Mouse (Mus musculus): ENCODE data around the gene Cald1.

DNA sequence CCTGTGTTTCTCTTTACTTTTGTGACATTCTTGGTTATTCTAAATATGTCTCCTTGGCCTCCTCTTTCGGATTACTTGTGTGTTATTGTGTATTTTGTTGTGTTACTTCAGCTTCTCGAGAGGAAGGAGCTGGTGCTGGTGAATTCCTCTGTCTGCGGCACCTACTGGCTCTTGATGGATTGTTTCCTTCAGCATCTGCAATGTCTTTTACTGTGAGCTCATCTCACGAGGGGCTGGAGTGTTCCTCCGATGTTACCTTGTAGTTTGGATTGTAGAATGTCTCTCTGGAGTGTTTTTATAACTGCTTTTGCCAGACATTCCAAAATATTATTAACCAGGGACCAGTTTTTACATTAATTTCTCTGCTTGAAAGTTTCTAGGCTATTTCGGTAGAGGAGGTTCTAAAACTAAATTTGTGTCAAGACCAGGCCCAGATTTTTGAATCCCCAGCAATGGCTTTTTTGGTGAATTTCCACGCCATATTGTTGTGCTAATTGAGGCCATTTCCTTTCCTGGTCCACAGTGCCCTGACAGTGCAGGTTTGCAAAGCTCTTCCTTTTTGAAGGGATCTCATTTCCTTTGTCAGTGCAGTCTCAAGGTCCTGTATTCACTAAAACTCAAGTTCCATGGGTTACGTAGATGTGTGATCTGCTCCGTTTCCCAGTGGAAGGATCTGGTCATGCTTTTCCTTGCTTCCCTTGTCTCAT lies 43.9 kb upstream of the Cald1 start:
- no peak for TF ChIP-seq CTCF (IDR thresholded peaks at IDR 0.05; ENCODE audit: extremely low read depth, insufficient read depth, insufficient read length, insufficient replicate concordance)
- TF ChIP-seq POLR2A (IDR thresholded peaks at IDR 0.05; ENCODE audit: low read depth, low read length) = no peak
